Mouse (Mus musculus): Measurements from ENCODE around the gene Rpl22. TPM values are rescaled to one million over a fixed set of nuclear protein-coding genes. Genes with fewer than 3 reads are reported as not detected.

Rpl22 gene
- total RNA-seq, 2 experiments from 2014 or later: 171 to 172 TPM

GRCm38 (mm10) chr4:152298836-152299235 lies 26.7 kb upstream of the Rpl22 start:
- no peak for DNase-seq (ENCODE audit: extremely low spot score in 1 of 2, low spot score in 2 of 2)
- intact Hi-C loops (cut with DNase I): no loop called here
- TF ChIP-seq CTCF (IDR thresholded peaks at IDR 0.05): no peak
- Histone ChIP-seq H3K4me3 (no peak overlapping the region), H3K27ac (no peak overlapping the region)

- H3K4me3 ChIP-seq: no peak overlapping the region
- no peak for DNase-seq (ENCODE audit: extremely low spot score in 1 of 2, low spot score in 2 of 2)
- intact Hi-C loops (cut with DNase I): no loop called here
- no peak for TF ChIP-seq CTCF (IDR thresholded peaks at IDR 0.05)
- no peak overlapping the region for H3K27ac ChIP-seq
Measured at GRCm38 (mm10) chr4:152300375-152300774, 25.2 kb upstream of the Rpl22 start.

- no peak for TF ChIP-seq CTCF (IDR thresholded peaks at IDR 0.05)
- intact Hi-C loops (cut with DNase I): no loop called here
- DNase-seq (ENCODE audit: extremely low spot score in 1 of 2, low spot score in 2 of 2): no peak
- Histone ChIP-seq H3K27ac (no peak overlapping the region), H3K4me3 (no peak overlapping the region)
Measured at GRCm38 (mm10) chr4:152302012-152302411, 23.5 kb upstream of the Rpl22 start.

GRCm38 (mm10) chr4:152303172-152303571 lies 22.4 kb upstream of the Rpl22 start:
- no peak for DNase-seq (ENCODE audit: extremely low spot score in 1 of 2, low spot score in 2 of 2)
- TF ChIP-seq CTCF (IDR thresholded peaks at IDR 0.05): no peak
- H3K4me3 ChIP-seq: no peak overlapping the region
- no peak overlapping the region for H3K27ac ChIP-seq
- intact Hi-C loops (cut with DNase I): no loop called here

- H3K27ac ChIP-seq: no peak overlapping the region
- no peak overlapping the region for H3K4me3 ChIP-seq
- intact Hi-C loops (cut with DNase I): no loop called here
- no peak for TF ChIP-seq CTCF (IDR thresholded peaks at IDR 0.05)
- no peak for DNase-seq (ENCODE audit: extremely low spot score in 1 of 2, low spot score in 2 of 2)
Measured at GRCm38 (mm10) chr4:152304685-152305084, 20.9 kb upstream of the Rpl22 start.

- Histone ChIP-seq H3K27ac (no peak overlapping the region), H3K4me3 (no peak overlapping the region)
- intact Hi-C loops (cut with DNase I): no loop called here
- no peak for DNase-seq (ENCODE audit: extremely low spot score in 1 of 2, low spot score in 2 of 2)
- TF ChIP-seq CTCF (IDR thresholded peaks at IDR 0.05): no peak
Measured at GRCm38 (mm10) chr4:152305991-152306390, 19.6 kb upstream of the Rpl22 start.

- no peak for TF ChIP-seq CTCF (IDR thresholded peaks at IDR 0.05)
- no peak overlapping the region for H3K27ac ChIP-seq
Measured at GRCm38 (mm10) chr4:152307542-152307941, 18.0 kb upstream of the Rpl22 start.

GRCm38 (mm10) chr4:152312186-152312585 lies 13.4 kb upstream of the Rpl22 start:
- intact Hi-C loops (cut with DNase I): no loop called here
- no peak for TF ChIP-seq CTCF (IDR thresholded peaks at IDR 0.05)
- no peak for DNase-seq (ENCODE audit: extremely low spot score in 1 of 2, low spot score in 2 of 2)
- Histone ChIP-seq H3K4me3 (no peak overlapping the region), H3K27ac (no peak overlapping the region)

More at GRCm38 (mm10) chr4:152307542-152307941, 18.0 kb upstream of the Rpl22 start:
- intact Hi-C loops (cut with DNase I): no loop called here
- H3K4me3 ChIP-seq: no peak overlapping the region
- DNase-seq (ENCODE audit: extremely low spot score in 1 of 2, low spot score in 2 of 2): no peak

GRCm38 (mm10) chr4:152313211-152313632 lies 12.3 kb upstream of the Rpl22 start:
- intact Hi-C loops (cut with DNase I): no loop called here
- DNase-seq (ENCODE audit: extremely low spot score in 1 of 2, low spot score in 2 of 2): peak; percentile 43 to 50
- TF ChIP-seq CTCF (IDR thresholded peaks at IDR 0.05): no peak
- no peak overlapping the region for H3K27ac ChIP-seq
- H3K4me3 ChIP-seq: peak overlapping the region; percentile 47

GRCm38 (mm10) chr4:152313934-152314333 lies 11.6 kb upstream of the Rpl22 start:
- TF ChIP-seq CTCF (IDR thresholded peaks at IDR 0.05): peak; percentile 18
- Histone ChIP-seq H3K27ac (no peak overlapping the region), H3K4me3 (no peak overlapping the region)
- no peak for DNase-seq (ENCODE audit: extremely low spot score in 1 of 2, low spot score in 2 of 2)
- intact Hi-C loops (cut with DNase I): no loop called here

- TF ChIP-seq CTCF (IDR thresholded peaks at IDR 0.05): no peak
- no peak for DNase-seq (ENCODE audit: extremely low spot score in 1 of 2, low spot score in 2 of 2)
- peak overlapping the region; percentile 48 for H3K4me3 ChIP-seq
- peak overlapping the region; percentile 44 for H3K27ac ChIP-seq
- intact Hi-C loops (cut with DNase I): no loop called here
Measured at GRCm38 (mm10) chr4:152315498-152316213, 9.9 kb upstream of the Rpl22 start.

GRCm38 (mm10) chr4:152317631-152318033 lies 7.9 kb upstream of the Rpl22 start:
- H3K4me3 ChIP-seq: no peak overlapping the region
- intact Hi-C loops (cut with DNase I): no loop called here
- no peak overlapping the region for H3K27ac ChIP-seq
- TF ChIP-seq CTCF (IDR thresholded peaks at IDR 0.05): no peak
- DNase-seq (ENCODE audit: extremely low spot score in 1 of 2, low spot score in 2 of 2): no peak
